Mouse (Mus musculus) small intestine, adult 2 months (tissue): ENCODE results near the gene Fam131a.

Source experiments
- CTCF ChIP-seq: fragments of 200-500 bp; IDR thresholded peaks from 2 replicates; pipeline ENCODE4 v1.5.1; 2012; ENCODE audit warnings: low read depth, mild to moderate bottlenecking, control low read depth, inconsistent platforms, low read length, moderate library complexity, mixed read lengths; ENCODE audit not compliant: insufficient replicate concordance, insufficient read length; ENCODE audit errors: extremely low read depth
- POLR2A ChIP-seq: fragments of 200-500 bp; IDR thresholded peaks from 2 replicates; pipeline ENCODE4 v1.6.1; 2012; ENCODE audit warnings: low read depth, mild to moderate bottlenecking, control low read depth, inconsistent platforms, low read length, moderate library complexity

DNA sequence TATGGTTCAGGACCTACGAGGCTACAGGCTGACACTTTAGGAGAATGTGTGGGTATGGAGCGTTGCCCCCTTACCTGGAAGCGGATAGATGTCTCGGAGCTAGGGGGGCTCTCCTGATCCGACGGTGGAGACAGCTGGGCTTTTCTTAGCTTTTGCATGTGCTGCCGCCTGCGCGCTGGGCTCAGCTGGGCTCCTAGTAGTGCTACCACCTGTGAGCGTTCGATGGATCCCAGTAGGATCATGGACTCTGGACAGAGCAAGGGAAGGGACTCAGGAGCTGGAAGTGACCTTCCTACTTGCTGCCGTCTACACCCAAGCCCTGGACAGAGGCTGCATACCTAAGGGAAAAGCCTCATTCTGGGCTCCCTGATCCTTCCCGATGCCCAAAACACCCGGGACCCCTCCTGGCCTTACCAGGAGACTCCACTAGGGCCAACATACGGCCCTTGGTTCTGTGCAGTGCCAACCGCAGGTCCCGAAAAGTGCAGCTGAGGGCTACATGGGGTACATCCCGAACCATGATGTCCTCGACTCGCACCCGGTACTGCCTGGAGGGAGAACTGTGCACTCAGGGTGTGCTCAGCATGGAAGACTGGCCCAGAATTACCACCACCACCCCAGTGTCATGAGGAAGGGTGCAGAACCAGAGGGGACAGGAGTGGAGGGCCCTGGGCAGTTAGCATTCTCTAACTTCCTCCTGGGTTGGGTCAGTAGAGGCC, 15.3 kb downstream of the Fam131a start:
- TF ChIP-seq CTCF (no peak), POLR2A (no peak)
